Mouse (Mus musculus) olfactory bulb, adult 2 months (tissue): ENCODE measurements around the gene P2ry6.

ENCODE experiments used
- CTCF ChIP-seq: fragments of 200-500 bp; IDR thresholded peaks from 2 replicates; pipeline ENCODE4 v1.5.1; 2012; ENCODE audit warnings: low read depth, mild to moderate bottlenecking, low read length, moderate library complexity; ENCODE audit not compliant: insufficient read depth
- POLR2A ChIP-seq: fragments of 200-500 bp; IDR thresholded peaks from 2 replicates; pipeline ENCODE4 v1.6.1; 2012; ENCODE audit warnings: mild to moderate bottlenecking, low read depth, low read length, moderate library complexity; ENCODE audit not compliant: insufficient read depth

- TF ChIP-seq CTCF (no peak), POLR2A (no peak)
Observed at GRCm38 (mm10) chr7:100917751-100918150, 56.7 kb downstream of the P2ry6 start.
